13 mouse cellular contexts compared by ENCODE assay signal in genomic region chr14:62882061-62882614, GRCm38 (mm10). TPM values are rescaled to one million over a fixed set of nuclear protein-coding genes. Genes with fewer than 3 reads are reported as not detected.
DNase-seq lines count a peak whose midpoint lies in the region; ATAC-seq and TF ChIP-seq lines count a peak whose summit lies in the region.
"Had no signal": no experiment of that assay in that cellular context is flagged by ENCODE, and none has a peak within 500 bp of the region (broad histone marks: within the 10 kb centered on the region; RNA-seq: fewer than 3 reads in every experiment).

No protein-coding gene starts in this region.

- H3K27me3 ChIP-seq in heart, postnatal 0 days (ENCODE audit: control insufficient read depth, insufficient read depth, low read length), result no peaks in the 10 kb centered on the region
- H3K27me3 ChIP-seq in thymus, adult 2 months (ENCODE audit: control insufficient read depth, insufficient read depth, low read length), result no peaks in the 10 kb centered on the region
- H3K27me3 ChIP-seq in midbrain, embryonic 13.5 days, result no peaks in the 10 kb centered on the region
- no peaks in the 10 kb centered on the region for H3K27me3 ChIP-seq in forebrain, embryonic 15.5 days
- no peaks in the 10 kb centered on the region for H3K27me3 ChIP-seq in kidney, embryonic 15.5 days
- H3K27me3 ChIP-seq: heart, embryonic 12.5 days had no signal

- no peak for DNase-seq in heart, postnatal 0 days (ENCODE audit: low spot score)
- DNase-seq in heart, postnatal 36 days, result no peak
- no peak for DNase-seq in thymus, adult 2 months
- DNase-seq in thymus, postnatal 10 days (ENCODE audit: low spot score in 2 of 2), result no peak
- DNase-seq in thymus, postnatal 4 days, result peak; percentile 33
- DNase-seq: adrenal gland, postnatal 36 days; cerebellum, adult 9-11 months; left cerebral cortex, postnatal 4 days had no signal

- no peak overlapping the region for H3K4me3 ChIP-seq in heart, postnatal 0 days (ENCODE audit: low read depth, low read length)
- no peak overlapping the region for H3K4me3 ChIP-seq in thymus, adult 2 months (ENCODE audit: control insufficient read depth, insufficient read depth, low read length)
- no peak overlapping the region for H3K4me3 ChIP-seq in midbrain, embryonic 13.5 days (replicated peaks)
- no peak overlapping the region for H3K4me3 ChIP-seq in forebrain, embryonic 15.5 days
- H3K4me3 ChIP-seq in kidney, embryonic 15.5 days (replicated peaks), result no peak overlapping the region
- H3K4me3 ChIP-seq: heart, embryonic 12.5 days had no signal

- WGBS in heart, postnatal 0 days, result 50% methylated on average over 4 of the region's 4 CpGs
- 77% methylated on average over 4 of the region's 4 CpGs for WGBS in thymus, adult 2 months
- WGBS in midbrain, embryonic 13.5 days, result 23% methylated on average over 4 of the region's 4 CpGs
- 22% methylated on average over 4 of the region's 4 CpGs for WGBS in forebrain, embryonic 15.5 days
- WGBS in kidney, embryonic 15.5 days, result 40% methylated on average over 4 of the region's 4 CpGs

- no peak for TF ChIP-seq POLR2A in thymus, adult 2 months (IDR thresholded peaks at IDR 0.05; ENCODE audit: control insufficient read depth, extremely low read depth, insufficient read depth, low read length, poor library complexity)

- H3K9me3 ChIP-seq in heart, postnatal 0 days (replicated peaks; ENCODE audit: control insufficient read depth, low read length), result no peaks in the 10 kb centered on the region
- no peaks in the 10 kb centered on the region for H3K9me3 ChIP-seq in midbrain, embryonic 13.5 days
- no peaks in the 10 kb centered on the region for H3K9me3 ChIP-seq in forebrain, embryonic 15.5 days
- H3K9me3 ChIP-seq in kidney, embryonic 15.5 days (replicated peaks), result no peaks in the 10 kb centered on the region
- H3K9me3 ChIP-seq: G1E; heart, embryonic 12.5 days had no signal

- no peak overlapping the region for H3K9ac ChIP-seq in heart, postnatal 0 days (replicated peaks; ENCODE audit: low read depth, low read length)
- no peak overlapping the region for H3K9ac ChIP-seq in midbrain, embryonic 13.5 days (replicated peaks)
- H3K9ac ChIP-seq in forebrain, embryonic 15.5 days (replicated peaks), result no peak overlapping the region
- no peak overlapping the region for H3K9ac ChIP-seq in kidney, embryonic 15.5 days
- H3K9ac ChIP-seq: heart, embryonic 12.5 days had no signal

- no peak for TF ChIP-seq EP300 in heart, postnatal 0 days (IDR thresholded peaks at IDR 0.05; ENCODE audit: low read depth)

- TF ChIP-seq CTCF in heart, postnatal 0 days (IDR thresholded peaks at IDR 0.05; ENCODE audit: low read depth), result 0 out of 2 replicates have a peak, but pooled peaks have one; percentile 12
- 0 out of 2 replicates have a peak, but pooled peaks have one; percentile 22 for TF ChIP-seq CTCF in thymus, adult 2 months (IDR thresholded peaks at IDR 0.05; ENCODE audit: borderline replicate concordance, control insufficient read depth, extremely low read depth, insufficient read depth, low read length, poor library complexity)

- peaks cover 44% of the 10 kb centered on the region for H3K4me1 ChIP-seq in heart, postnatal 0 days (ENCODE audit: control insufficient read depth, insufficient read depth)
- peaks cover 19% of the 10 kb centered on the region for H3K4me1 ChIP-seq in thymus, adult 2 months (replicated peaks; ENCODE audit: control insufficient read depth, insufficient read depth, low read length)
- peaks cover 44% of the 10 kb centered on the region for H3K4me1 ChIP-seq in midbrain, embryonic 13.5 days (replicated peaks)
- peaks cover 32% of the 10 kb centered on the region for H3K4me1 ChIP-seq in forebrain, embryonic 15.5 days
- peaks cover 25% of the 10 kb centered on the region for H3K4me1 ChIP-seq in kidney, embryonic 15.5 days

- H3K27ac ChIP-seq in heart, postnatal 0 days (ENCODE audit: low read depth), result no peak overlapping the region
- H3K27ac ChIP-seq in thymus, adult 2 months (ENCODE audit: control insufficient read depth, insufficient read depth, low read length), result no peak overlapping the region
- peak overlapping the region; percentile 53; the same call in 1 of the 2 replicates for H3K27ac ChIP-seq in midbrain, embryonic 13.5 days
- H3K27ac ChIP-seq in forebrain, embryonic 15.5 days (replicated peaks), result no peak overlapping the region
- no peak overlapping the region for H3K27ac ChIP-seq in kidney, embryonic 15.5 days

- no peaks in the 10 kb centered on the region for H3K36me3 ChIP-seq in heart, postnatal 0 days (replicated peaks; ENCODE audit: control insufficient read depth, insufficient read depth, low read length)
- no peaks in the 10 kb centered on the region for H3K36me3 ChIP-seq in thymus, adult 2 months (ENCODE audit: control insufficient read depth, insufficient read depth, low read length)
- H3K36me3 ChIP-seq in midbrain, embryonic 13.5 days, result no peaks in the 10 kb centered on the region
- H3K36me3 ChIP-seq in forebrain, embryonic 15.5 days, result no peaks in the 10 kb centered on the region
- no peaks in the 10 kb centered on the region for H3K36me3 ChIP-seq in kidney, embryonic 15.5 days
- H3K36me3 ChIP-seq: heart, embryonic 12.5 days had no signal

- intact Hi-C loops in heart, postnatal 36 days (cut with DNase I), result loop anchor here (1.0 to 5.0 kb wide), 2 partner anchors 53 to 120 kb away; partner anchors contain the start of gene Ints6

- ATAC-seq in heart, postnatal 0 days (ENCODE audit: insufficient read depth, low read depth), result no peak
- ATAC-seq in midbrain, embryonic 13.5 days, result no peak
- no peak for ATAC-seq in forebrain, embryonic 15.5 days (replicated peaks)
- ATAC-seq in kidney, embryonic 15.5 days (replicated peaks; ENCODE audit: low FRiP score), result no peak

- no peak overlapping the region for H3K4me2 ChIP-seq in heart, postnatal 0 days (ENCODE audit: low read depth, low read length)
- H3K4me2 ChIP-seq in midbrain, embryonic 13.5 days (replicated peaks), result no peak overlapping the region
- H3K4me2 ChIP-seq in forebrain, embryonic 15.5 days (replicated peaks), result no peak overlapping the region
- no peak overlapping the region for H3K4me2 ChIP-seq in kidney, embryonic 15.5 days
- H3K4me2 ChIP-seq: heart, embryonic 12.5 days had no signal

RNA-seq across cellular contexts. Expression of gene Wdfy2, which starts 44.7 kb away (rescaled TPM):
- 10.5 and 11.8 TPM in 2 replicates for total RNA-seq in heart, postnatal 0 days (2014; rRNA removed; ENCODE audit: low replicate concordance)
- 1.7 and 1.8 TPM in 2 replicates for polyA plus RNA-seq in heart, postnatal 0 days (2015; fragmentation: Nextera tagmentation; extraction: Ambion mirVana)
- total RNA-seq in heart, postnatal 36 days (2021), result 1 to 10 TPM; 6.6 to 7.9 TPM
- 15.3 and 15.5 TPM in 2 replicates for polyA plus RNA-seq in thymus, adult 2 months (2012; rRNA removed)
- polyA plus RNA-seq in midbrain, embryonic 13.5 days (2015; fragmentation: Nextera tagmentation; extraction: Ambion mirVana), result 8.4 and 9.1 TPM in 2 replicates
- polyA plus RNA-seq in forebrain, embryonic 15.5 days (2015; fragmentation: Nextera tagmentation; extraction: Ambion mirVana), result 8.5 and 8.7 TPM in 2 replicates
- 7.3 and 7.9 TPM in 2 replicates for polyA plus RNA-seq in kidney, embryonic 15.5 days (2015; fragmentation: Nextera tagmentation; extraction: Ambion mirVana)
